Mouse (Mus musculus) megakaryocyte, embryonic 14.5 days (primary cell): ENCODE data around the gene Nt5m.

Experiments
- FLI1 ChIP-seq: IDR thresholded peaks from 2 replicates; pipeline ENCODE4 v1.6.1; 2012; ENCODE audit warnings: low read length, inconsistent platforms, mixed read lengths
- GATA1 ChIP-seq: IDR thresholded peaks from 3 replicates; pipeline ENCODE4 v1.6.1; 2012; ENCODE audit warnings: mixed read lengths, low read length, inconsistent platforms, borderline replicate concordance

DNA sequence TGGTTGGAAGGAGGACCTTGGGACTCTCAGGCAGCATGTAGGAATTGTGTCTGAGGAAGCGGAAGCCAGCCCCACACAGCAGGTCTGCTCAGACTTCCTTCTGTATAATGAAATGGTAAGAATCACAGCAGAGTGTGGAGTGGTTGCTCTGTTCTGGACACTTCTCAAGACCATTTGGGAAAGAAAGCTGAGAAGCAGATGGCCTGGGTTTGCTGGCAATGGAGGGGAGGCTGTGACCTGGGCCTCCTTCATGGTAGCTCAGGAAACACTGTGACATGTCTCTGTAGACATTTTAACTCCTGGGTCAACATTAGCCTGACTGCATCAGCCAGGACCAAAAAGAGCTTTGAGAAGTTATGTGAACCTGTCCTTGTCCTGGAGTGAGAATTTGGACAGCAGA lies 61.7 kb downstream of the Nt5m start:
- no peak for TF ChIP-seq GATA1
- TF ChIP-seq FLI1, result no peak
